Mouse (Mus musculus) frontal cortex, postnatal 36 days (tissue): ENCODE measurements around the gene Ccser1.
"Not testable (repeated sequence)": the region's sequence is repeated elsewhere in the genome, so short reads cannot be mapped to it uniquely, and the experiment has no call there.

ENCODE experiments used
- DNase-seq, 2 experiments: peaks; one replicate each; pipeline ENCODE4 v3.0.0; 2022; ENCODE audit warnings: low spot score in 2 of 2

Gene Ccser1

DNA sequence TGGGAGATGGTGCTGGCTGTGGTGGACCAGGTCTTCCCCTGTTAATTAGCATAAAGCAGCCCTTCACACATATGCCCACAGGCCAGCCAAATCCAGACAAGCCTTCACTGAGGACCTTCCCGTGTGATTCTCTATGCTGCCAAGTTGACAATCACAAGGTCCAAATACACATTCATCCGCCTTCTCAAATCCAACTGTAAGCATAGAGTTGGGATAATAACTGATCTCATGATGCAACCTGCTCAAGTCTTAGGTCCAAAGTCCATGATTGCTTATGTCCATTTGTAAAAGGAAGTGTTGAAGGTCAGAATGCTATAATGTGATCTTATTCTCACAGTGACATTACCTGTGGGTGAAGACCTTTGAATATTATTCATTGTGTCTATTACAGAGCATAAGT is 43.4 kb downstream of the Ccser1 start:
- DNase-seq, result no peak

DNA sequence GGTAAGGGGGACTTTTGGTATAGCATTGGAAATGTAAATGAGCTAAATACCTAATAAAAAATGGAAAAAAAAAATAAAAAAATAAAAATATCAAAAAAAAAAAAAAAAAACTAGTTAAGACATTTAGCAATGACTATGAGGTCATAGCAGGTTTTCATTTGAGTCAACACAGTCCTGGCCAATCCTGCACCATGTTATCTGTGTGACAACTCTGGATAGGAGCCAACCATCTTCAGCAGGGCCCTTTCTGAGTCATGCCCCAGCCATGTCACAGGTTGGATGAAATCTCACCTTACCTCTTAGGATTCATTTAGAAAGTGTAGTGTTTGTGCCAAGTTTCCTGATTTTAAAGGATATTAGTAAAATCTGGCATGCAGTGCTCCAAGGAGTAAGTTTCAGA is 45.2 kb downstream of the Ccser1 start:
- DNase-seq, result no peak

DNA sequence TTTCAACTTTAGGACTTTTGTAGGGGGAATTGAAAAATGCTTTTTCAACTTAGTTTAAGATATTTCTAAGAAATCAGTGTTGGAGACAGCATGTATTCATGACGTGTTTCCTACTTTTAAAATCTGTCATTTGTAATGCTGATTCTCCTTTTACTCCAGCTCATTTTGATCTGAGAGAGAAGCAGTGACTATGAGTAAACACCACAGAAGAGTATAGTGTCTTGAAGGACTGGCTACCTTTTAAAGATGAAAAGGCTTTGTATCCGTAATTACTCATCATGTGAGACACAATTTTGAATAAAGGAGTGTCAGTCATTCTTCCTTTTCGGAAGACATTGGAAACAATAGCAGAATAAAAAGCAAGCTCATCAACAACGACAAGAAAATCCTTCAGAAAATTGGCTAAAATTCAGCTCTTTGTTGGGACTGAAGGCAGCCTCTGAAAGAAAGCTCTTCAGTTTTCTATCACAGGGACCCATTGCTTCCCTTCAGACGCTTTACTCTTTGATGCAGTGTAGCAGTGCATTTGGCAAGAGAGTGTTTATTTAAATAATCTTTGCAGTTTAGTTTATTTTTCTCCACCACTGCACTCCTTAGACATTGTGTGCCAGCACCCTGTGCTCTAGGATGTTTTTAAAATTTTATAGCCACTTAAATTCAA is 50.1 kb downstream of the Ccser1 start:
- no peak for DNase-seq

DNA sequence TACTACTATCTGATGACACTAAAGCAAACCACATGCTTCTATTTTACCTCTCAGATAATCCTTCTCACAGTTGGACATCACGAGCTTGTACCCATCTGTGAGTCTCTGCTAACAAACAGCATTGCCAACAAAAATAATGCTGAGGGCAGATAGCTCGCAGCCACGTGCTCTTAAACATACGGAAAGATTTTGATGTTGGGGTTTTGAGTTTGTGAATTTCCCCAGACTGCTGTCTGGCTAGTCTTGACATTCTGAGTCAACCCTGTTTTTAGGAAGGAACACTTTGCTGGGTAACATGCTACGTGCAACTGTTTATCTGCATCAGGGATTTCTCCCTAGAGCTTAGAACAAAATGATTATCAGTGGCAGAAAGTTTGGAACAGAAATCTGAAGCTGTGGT is 52.9 kb downstream of the Ccser1 start:
- DNase-seq, result no peak

DNA sequence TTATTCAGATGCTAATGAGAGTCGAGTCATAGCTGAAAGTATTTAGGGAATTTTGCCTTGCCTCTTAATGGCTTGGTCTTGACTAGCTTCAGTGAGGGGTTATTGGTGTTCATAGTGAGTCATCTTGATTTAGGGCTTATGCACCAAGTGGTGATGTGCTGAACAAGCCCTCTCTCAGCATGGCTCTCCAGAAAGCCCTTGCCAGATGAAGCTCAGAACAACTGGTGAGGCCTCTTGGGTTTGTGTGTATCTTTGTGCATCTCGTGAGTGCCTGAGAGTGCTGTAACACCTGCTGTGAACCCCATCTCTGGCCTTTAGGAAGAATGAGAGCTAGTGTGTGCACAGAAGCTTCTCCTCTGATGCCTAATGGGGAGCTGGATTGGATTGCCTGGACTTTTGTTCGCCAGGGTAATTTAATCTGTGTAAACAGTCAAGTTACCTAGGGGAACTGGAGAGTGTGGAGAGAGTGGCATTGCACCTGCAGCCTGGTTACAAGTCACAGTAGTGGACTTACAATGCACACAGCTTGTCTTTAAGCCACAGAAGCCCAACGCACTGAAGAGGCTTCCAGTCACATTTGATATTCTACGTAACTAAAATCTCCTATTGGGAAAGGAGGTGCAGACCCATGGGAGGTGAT is 53.5 kb downstream of the Ccser1 start:
- no peak for DNase-seq

DNA sequence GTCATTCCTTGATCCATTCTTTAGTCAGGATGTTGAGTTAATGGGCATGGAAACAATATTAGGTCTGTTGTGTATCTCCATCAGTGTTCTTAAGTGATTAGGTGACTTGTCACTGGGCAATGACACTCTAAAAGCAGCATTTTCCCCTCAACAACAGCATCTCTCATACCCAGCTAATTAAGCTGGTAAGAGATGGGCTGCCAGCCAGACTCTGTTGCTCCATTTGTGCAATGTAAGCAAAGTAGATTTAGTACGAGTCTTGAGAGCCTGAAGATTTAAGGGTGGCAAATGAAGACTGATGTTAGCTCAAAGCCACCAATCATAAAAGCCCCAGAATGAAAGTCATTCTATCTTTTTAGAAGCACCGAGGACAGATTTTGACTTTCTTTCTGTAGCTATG is 60.5 kb downstream of the Ccser1 start:
- no peak for DNase-seq

DNA sequence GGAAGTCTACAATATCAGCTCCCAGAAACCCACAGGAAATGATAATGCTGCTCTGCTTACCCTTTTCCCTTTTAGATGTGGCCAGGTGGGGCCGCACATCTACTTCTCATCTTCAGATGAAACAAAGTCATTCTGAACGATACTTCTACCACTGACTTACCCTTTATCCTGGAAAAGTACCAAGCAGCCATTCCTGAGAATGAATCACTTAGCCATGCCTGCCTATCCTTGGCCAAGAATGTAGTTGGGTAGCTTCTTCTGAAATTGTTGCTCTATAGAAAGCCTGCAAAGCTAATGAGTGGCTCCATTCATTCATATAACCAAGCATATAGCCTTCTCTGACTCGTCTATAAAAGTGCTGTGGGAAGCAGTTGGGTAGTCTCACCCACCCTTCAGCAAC is 62.4 kb downstream of the Ccser1 start:
- no peak for DNase-seq

DNA sequence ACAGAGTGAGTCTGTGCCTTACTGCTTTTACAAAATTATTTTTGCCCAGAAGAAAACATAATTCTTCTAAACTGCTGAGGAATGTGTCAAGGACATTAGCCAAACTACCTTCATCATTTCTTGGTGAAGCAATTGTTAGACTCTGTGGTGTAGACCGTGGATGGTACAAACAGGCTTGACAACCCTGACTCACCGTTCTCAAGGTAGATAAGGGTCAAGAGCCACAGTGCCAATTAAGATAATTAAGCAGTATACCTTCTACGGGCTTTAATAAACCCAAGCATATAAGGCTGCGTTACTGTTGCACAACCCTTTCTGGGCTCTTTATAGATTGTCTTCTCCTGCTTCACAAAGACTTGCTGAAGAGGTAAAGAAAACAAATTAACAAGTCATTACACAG is 66.4 kb downstream of the Ccser1 start:
- no peak for DNase-seq

DNA sequence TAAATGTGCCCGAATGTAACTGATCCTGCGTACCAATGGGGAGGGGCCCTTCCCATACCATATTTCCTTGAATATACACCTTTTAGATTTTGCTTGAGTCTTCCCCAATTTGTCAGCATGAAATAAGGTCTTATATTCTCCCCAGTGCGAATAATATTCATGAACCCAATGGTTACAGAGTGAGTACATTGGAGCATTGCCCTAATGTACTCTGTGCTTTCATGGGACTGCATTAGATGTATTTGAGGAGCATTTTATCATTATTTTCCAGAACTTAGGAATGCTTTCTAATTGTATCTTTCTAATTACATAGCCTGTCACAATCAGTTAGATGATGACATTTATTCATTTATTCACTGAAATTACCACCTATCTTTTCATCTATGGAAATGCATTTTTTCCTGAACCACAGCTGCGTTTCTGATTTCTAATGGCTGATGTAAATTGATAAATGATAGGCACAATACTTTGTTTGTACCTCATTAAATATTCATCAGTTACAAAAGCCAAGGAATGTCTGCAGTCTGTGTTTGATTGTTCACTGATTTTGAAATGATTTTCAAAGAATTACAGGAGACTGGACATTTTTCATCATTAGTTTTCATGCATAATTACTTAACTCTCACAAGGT is 67.8 kb downstream of the Ccser1 start:
- DNase-seq, result no peak

DNA sequence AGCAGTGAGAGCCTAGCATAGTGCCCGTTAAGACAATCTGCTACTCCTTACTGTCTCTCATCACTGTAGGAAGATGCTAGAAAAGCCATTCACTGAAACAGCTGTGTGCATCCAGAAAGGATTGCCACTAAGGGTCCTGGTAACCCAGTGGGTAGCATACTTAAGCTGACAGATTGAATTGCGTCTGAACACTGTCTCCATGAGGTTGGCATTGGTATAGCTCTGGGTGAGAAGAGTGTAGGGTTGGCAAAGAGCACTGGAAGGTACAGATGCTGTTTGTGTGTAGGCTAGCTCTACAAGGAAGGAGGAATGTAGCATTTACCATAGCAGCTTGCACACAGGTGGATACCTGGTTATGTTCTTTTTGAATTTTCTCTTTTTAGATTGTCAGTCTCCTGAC is 68.6 kb downstream of the Ccser1 start:
- DNase-seq, result no peak

DNA sequence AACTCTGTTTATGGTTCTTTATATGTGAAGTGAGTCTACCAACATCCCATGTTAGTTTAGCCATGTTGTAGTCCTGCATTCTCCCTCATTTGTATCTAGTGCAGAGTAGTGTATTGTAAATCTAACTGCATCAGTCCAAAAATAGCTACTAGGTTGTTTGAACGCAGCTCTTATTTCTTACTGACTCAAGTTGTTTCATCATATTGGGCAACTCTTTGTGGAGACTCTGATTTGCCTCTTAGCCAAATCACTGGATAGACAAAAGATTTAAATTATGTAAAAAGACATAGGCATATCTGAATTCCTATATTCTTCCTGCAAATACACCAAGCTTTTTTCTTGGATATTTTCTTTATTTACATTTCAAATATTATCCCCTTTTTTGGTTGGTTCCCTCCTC is 71.1 kb downstream of the Ccser1 start:
- no peak for DNase-seq

DNA sequence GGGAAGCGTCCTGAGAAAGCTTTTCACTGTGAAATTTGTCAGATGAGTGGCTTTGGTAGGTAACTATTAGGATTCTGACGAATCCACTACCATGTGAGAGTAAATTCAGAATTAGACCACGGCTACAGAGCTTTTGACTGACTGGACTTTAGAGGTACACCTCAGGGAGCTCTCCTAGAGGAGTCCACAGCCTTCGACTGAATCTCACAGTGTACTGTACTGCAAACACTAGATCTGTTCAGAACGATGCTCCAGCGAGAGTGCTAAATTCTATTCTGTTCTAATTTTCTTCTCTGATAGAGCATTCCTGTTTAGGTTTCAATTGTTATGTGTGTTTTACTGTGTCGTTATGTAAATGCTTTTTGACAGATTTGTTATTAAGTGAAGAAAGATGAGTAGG is 72.8 kb downstream of the Ccser1 start:
- no peak for DNase-seq

DNA sequence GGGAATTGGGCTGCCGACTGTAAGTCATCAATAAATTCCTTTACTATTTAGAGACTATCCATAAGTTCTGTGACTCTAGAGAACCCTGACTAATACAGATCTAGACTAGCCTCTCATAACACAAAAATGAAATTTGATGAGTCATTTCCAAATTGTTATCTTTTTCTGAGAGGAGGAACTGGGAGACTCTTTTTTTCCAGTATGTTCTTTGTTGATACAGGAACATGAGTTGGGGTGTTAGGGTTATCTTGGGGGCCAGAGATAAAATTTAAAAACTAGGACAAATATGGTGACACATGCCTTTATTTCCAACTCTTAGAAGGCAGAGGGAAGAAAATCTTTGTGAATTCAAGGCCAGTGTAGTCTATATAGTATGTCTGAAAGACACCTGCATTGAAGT is 75.8 kb downstream of the Ccser1 start:
- DNase-seq, result not testable (repeated sequence)

DNA sequence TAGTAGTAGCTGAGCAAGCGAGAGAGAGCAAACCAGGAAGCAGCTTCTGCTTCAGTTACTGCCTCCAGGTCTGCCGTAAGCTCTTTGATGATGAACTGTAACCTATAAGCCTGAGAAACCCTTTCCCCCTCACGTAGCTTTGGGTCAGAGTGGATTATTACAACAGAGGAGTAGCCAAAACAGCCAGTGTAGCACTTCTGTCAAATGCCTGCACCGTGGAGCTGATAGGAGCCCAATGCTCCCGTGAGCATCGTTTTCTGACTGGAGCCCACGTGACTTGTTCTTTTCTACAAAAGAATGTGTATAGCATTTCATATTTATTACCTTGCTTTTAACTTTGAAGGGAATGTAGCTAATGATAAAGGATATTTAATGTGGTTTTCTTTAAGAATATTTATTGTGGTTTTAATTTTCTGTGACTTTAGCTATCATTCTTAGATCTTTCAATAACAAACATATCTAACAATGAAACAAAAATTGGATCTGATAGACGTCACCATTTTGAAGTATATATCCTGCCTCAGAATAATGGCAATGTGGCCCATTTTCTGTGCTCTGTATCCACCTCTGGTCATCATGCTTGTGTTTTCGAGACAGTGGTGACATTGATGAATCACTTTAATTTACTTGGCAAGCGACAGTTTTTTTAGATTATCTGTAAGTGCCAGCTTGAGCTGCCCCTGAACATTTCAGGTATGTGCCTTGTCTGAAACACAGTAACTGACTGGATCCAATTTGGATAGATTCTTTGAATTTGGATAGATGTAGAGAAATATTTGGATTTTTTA is 78.9 kb downstream of the Ccser1 start:
- no peak for DNase-seq

DNA sequence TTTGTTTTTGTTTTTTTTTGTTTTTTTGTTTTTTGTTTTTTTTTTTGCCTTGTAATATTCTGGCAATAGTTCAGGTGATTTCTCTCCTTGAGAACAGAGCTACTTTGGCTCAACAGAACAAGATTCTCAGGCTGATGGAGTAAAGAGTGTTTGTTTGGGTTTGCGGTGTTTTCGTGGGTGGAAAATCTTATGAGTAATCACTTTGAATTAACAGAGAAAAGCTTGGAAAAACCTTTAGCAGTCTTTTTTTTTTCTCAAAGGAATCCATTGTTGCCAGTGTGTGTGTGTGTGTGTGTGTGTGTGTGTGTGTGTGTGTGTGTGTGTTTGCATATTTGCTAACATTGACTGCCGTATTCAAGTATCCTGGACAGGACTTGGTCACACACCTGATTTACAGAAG is 81.3 kb downstream of the Ccser1 start:
- no peak for DNase-seq

DNA sequence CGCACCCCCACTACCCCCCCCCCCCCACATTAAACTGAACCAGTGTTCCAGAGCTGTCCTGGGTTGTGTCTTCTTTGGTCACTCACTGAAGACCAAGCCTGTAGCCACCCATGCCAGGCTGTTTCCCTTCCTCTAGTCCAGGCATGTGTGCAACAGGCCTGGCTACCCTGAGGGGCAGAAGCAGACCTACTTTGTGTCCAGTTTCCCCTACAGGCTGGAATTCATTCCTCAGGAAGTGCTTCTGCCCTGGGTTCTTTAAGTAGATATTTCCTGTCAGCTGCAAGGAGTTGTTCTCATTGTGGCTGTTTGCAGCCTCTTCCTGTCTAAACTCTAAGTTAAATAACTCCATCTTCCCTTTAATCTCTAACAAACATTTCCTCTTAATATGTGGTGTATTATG is 82.3 kb downstream of the Ccser1 start:
- no peak for DNase-seq

DNA sequence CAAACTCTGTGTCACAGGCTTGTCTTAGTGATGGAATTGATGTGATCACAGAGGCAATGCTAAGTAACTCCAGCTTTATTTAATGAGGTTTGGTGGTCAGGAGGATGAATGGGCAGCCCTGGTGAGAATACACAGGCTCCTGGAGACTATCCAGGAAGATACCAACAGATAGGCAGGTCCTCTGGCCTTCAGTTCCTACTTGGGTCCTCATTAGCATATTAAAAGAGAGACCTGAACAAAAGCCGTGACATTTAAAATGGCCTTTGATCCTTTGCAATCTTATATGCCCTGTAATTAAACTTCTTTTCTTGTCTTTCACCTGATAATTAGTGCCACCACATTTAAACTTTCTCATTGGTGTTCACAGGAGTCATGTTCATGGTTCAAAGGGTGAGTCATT is 83.2 kb downstream of the Ccser1 start:
- DNase-seq, result no peak

DNA sequence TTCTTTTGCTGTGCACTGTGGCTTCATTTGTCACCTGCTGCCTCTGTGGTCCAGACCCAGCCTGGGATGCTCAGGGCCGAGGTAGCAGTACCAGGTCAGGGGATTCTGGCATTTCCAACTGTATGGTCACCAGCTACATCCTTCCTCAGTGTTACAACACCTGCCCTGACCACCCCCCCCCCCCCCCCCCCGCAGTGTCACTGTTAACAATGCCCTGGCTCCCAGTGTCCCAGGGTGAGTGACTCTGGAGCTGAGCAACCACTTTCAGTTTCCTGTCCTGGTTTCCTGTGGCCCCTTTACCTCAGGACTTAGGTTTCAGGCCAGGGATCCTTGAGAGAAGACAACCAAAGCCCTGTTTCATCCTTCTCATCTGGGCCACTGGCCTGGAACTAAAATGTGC is 90.9 kb downstream of the Ccser1 start:
- no peak for DNase-seq

DNA sequence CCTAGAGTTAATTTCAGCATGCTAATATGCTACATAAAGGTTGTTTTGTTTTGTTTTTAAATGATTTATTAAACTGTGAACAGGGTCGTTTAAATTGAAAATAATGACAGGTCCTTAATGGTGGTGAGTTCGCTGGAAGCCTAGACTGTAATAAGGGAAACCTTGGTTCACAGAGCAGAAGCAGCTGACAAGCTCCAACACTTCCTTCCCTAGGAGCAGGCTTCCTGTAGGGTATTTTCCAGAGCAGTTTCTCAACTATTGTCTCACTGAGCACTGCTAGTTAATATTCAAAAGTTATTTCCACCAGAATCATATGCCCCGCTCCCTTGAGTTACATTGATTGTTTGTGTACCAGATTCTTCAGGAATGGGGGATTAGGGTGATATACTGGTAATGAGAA is 93.3 kb downstream of the Ccser1 start:
- no peak for DNase-seq

DNA sequence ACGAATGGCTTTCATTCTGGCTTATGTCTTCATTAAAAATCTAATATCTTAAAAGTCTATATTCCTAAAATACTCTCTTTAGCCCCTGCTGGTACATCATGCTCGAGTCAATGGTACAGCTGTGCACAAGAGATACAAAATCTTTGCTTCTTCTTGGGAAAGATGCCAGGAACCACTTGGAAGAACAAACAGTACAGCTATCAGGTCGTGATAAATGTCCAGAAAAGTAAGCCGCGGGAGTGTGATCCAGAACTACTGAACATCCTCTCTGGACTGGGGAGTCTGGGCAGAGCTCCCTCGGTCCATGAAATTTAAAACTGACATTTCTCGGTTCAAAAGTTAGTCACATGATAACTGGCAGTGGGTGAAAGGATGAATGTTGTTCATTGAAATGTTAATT is 99.4 kb downstream of the Ccser1 start:
- no peak for DNase-seq

DNA sequence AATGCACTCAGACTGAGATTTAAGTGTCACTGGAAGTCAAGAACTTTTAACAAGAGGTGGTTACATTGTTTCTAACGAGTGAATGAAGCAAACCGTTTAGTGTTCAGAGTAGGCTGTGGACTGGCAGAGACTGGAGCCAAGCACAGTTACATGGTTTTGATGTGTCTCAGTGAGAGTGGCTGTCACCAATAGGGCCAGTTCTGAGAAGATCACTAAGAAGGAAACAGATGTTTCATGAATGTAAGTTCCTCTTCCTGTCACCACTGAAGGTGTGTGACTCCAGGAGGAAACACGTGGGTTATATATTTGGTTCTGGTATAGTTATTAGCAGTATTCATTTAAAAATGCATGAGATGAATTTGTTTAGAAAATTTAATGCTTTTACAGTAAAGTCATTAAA is 112.8 kb downstream of the Ccser1 start:
- DNase-seq, result no peak

DNA sequence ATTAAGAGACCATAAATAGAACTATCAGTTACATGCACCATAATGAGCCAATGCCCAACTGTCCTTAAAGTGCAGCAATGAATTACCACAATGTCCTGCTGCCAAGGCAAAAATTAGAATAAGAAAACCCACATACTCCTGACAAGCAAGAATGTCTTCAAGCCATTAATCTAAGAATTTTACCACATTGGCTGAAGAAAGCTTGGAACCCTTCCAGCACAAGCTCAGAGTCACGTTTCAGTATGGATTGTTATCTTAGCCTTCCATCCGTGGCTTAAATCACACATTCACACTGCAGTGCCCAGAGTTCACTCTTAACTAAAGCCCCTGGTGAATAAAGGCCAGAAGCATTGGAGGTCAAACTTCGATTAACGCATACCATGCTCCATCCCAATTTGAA is 115.4 kb downstream of the Ccser1 start:
- DNase-seq, result no peak
